Mouse (Mus musculus): ENCODE results near the gene Efcab6. TPM values are rescaled to one million over a fixed set of nuclear protein-coding genes. Genes with fewer than 3 reads are reported as not detected.

Gene Efcab6
- not detected in 2 replicates for polyA plus RNA-seq (2012; rRNA removed)
- not detected in 2 replicates for polyA plus RNA-seq (2014; fragmentation: Nextera tagmentation; extraction: Ambion mirVana)

DNA sequence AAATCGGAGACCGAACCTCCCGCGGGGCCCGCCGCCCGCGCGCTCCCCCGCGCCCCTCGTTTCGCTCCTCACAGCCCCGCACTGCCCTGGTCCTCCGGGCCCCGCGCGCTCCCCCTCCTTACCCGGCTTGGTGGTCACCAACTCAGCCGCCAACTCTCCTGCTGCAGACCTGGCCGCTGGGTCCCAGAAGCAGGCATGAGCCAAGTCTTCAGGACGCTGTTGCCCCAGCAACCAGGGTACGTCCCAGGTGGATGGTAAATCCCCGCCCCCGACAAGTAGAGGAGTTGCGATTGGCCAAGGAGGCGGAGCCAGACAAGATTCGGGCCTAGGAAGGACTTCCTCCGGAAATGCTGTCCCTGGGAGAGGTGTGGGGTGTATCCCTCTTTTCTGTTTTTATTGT lies at the start of gene Efcab6:
Gene Efcab6, minus strand, starts transcription at position 240 of the 400 bp plus-strand sequence.
- DNase-seq (ENCODE audit: low read depth in 3 of 3, low spot score in 3 of 3) (no peak), ATAC-seq (ENCODE audit: insufficient read depth) (no peak)
- no peak within 1 kb of the TSS for H3K9ac ChIP-seq (replicated peaks)
- no peak within 1 kb of the TSS for H3K27ac ChIP-seq
- H3K9me3 ChIP-seq (ENCODE audit: control insufficient read depth, low read length), result no peaks in the 10 kb centered on the region
- no peak within 1 kb of the TSS for H3K4me2 ChIP-seq (ENCODE audit: low read depth)
- TF ChIP-seq CTCF (IDR thresholded peaks at IDR 0.05; ENCODE audit: low read depth), result no peak
- no peak for TF ChIP-seq EP300 (IDR thresholded peaks at IDR 0.05; ENCODE audit: low read depth)
- no peak within 1 kb of the TSS for H3K4me3 ChIP-seq (ENCODE audit: insufficient read depth in 1 of 2, low read depth in 2 of 2, low read length in 2 of 2)
- WGBS (ENCODE audit: insufficient replicate concordance), result 5% methylated on average over 29 of the region's 29 CpGs
- H3K36me3 ChIP-seq (replicated peaks; ENCODE audit: control insufficient read depth, insufficient read depth, low read depth), result no peaks in the 10 kb centered on the region
- no peaks in the 10 kb centered on the region for H3K4me1 ChIP-seq (replicated peaks; ENCODE audit: control insufficient read depth in 2 of 2, insufficient read depth in 2 of 2, low read length in 1 of 2)
- peaks cover 10% of the 10 kb centered on the region for H3K27me3 ChIP-seq (ENCODE audit: control insufficient read depth, insufficient read depth, low read length)

GRCm38 (mm10) chr15:84113873-84114272 lies 48.7 kb upstream of the Efcab6 start:
- no peak for ATAC-seq (ENCODE audit: insufficient read depth)
- no peak for DNase-seq (ENCODE audit: low read depth in 3 of 3, low spot score in 3 of 3)
- Histone ChIP-seq H3K4me3 (ENCODE audit: insufficient read depth in 1 of 2, low read depth in 2 of 2, low read length in 2 of 2) (no peak overlapping the region), H3K4me1 (replicated peaks; ENCODE audit: control insufficient read depth in 2 of 2, insufficient read depth in 2 of 2, low read length in 1 of 2) (no peaks in the 10 kb centered on the region), H3K36me3 (replicated peaks; ENCODE audit: control insufficient read depth, insufficient read depth, low read depth) (no peaks in the 10 kb centered on the region), H3K9me3 (ENCODE audit: control insufficient read depth, low read length) (no peaks in the 10 kb centered on the region), H3K9ac (replicated peaks) (no peak overlapping the region), H3K4me2 (ENCODE audit: low read depth) (no peak overlapping the region), H3K27ac (no peak overlapping the region), H3K27me3 (ENCODE audit: control insufficient read depth, insufficient read depth, low read length) (no peaks in the 10 kb centered on the region)
- TF ChIP-seq EP300 (IDR thresholded peaks at IDR 0.05; ENCODE audit: low read depth), result no peak
- no peak for TF ChIP-seq CTCF (IDR thresholded peaks at IDR 0.05; ENCODE audit: low read depth)
- 40% methylated on average over 6 of the region's 6 CpGs for WGBS (ENCODE audit: insufficient replicate concordance)

DNA sequence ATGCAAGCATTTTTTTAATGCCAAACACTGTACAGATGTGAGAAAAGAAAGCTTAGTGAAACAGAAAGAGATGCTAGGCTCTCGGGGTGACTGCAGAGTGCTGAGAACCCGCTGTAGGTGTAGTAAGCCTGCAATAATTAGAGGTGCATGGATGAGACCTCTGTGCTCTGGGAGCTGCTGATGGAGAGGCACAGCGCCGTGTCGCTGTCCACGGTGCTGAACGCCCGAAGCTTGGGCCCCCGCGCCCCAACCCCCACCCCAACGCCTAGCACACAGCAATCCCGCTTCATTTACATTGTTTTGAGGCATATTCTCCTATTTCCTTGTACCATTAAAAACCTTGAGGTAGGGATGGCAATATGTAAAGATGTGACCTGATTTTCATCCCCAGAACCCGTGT lies 43.7 kb upstream of the Efcab6 start:
- Histone ChIP-seq H3K36me3 (replicated peaks; ENCODE audit: control insufficient read depth, insufficient read depth, low read depth) (no peaks in the 10 kb centered on the region), H3K27me3 (ENCODE audit: control insufficient read depth, insufficient read depth, low read length) (peaks cover 17% of the 10 kb centered on the region), H3K4me2 (ENCODE audit: low read depth) (no peak overlapping the region), H3K4me1 (replicated peaks; ENCODE audit: control insufficient read depth in 2 of 2, insufficient read depth in 2 of 2, low read length in 1 of 2) (no peaks in the 10 kb centered on the region), H3K9me3 (ENCODE audit: control insufficient read depth, low read length) (no peaks in the 10 kb centered on the region), H3K27ac (no peak overlapping the region), H3K9ac (replicated peaks) (no peak overlapping the region), H3K4me3 (ENCODE audit: insufficient read depth in 1 of 2, low read depth in 2 of 2, low read length in 2 of 2) (no peak overlapping the region)
- no peak for ATAC-seq (ENCODE audit: insufficient read depth)
- TF ChIP-seq CTCF (IDR thresholded peaks at IDR 0.05; ENCODE audit: low read depth) (no peak), EP300 (IDR thresholded peaks at IDR 0.05; ENCODE audit: low read depth) (no peak)
- WGBS (ENCODE audit: insufficient replicate concordance), result 5% methylated on average over 13 of the region's 13 CpGs
- no peak for DNase-seq (ENCODE audit: low read depth in 3 of 3, low spot score in 3 of 3)

- no peak for DNase-seq (ENCODE audit: low read depth in 3 of 3, low spot score in 3 of 3)
- H3K9ac ChIP-seq (replicated peaks), result no peak overlapping the region
- H3K4me3 ChIP-seq (ENCODE audit: insufficient read depth in 1 of 2, low read depth in 2 of 2, low read length in 2 of 2), result no peak overlapping the region
These were observed 40.8 kb upstream of the Efcab6 start for GRCm38 (mm10) chr15:84105924-84106500.

GRCm38 (mm10) chr15:84105105-84105923 lies 40.1 kb upstream of the Efcab6 start, which contains the start of gene Sult4a1:
Sult4a1 (minus strand) TSS chr15:84105754.
- no peak within 1 kb of the TSS for H3K27ac ChIP-seq
- H3K36me3 ChIP-seq (replicated peaks; ENCODE audit: control insufficient read depth, insufficient read depth, low read depth), result no peaks in the 10 kb centered on the region
- no peak within 1 kb of the TSS for H3K9ac ChIP-seq (replicated peaks)
- TF ChIP-seq EP300 (IDR thresholded peaks at IDR 0.05; ENCODE audit: low read depth) (no peak), CTCF (IDR thresholded peaks at IDR 0.05; ENCODE audit: low read depth) (no peak)
- no peaks in the 10 kb centered on the region for H3K9me3 ChIP-seq (ENCODE audit: control insufficient read depth, low read length)
- H3K4me2 ChIP-seq (ENCODE audit: low read depth), result peak within 1 kb of the TSS; percentile 56
- DNase-seq (ENCODE audit: low read depth in 3 of 3, low spot score in 3 of 3) (no peak), ATAC-seq (ENCODE audit: insufficient read depth) (no peak)
- WGBS (ENCODE audit: insufficient replicate concordance), result 3% methylated on average over 77 of the region's 77 CpGs
- H3K27me3 ChIP-seq (ENCODE audit: control insufficient read depth, insufficient read depth, low read length), result peaks cover 17% of the 10 kb centered on the region
- H3K4me3 ChIP-seq (ENCODE audit: insufficient read depth in 1 of 2, low read depth in 2 of 2, low read length in 2 of 2), result peak within 1 kb of the TSS in 1 of 2 experiments; percentile 37; a peak in 2 of 4 replicates
- no peaks in the 10 kb centered on the region for H3K4me1 ChIP-seq (replicated peaks; ENCODE audit: control insufficient read depth in 2 of 2, insufficient read depth in 2 of 2, low read length in 1 of 2)

More at GRCm38 (mm10) chr15:84105924-84106500, 40.8 kb upstream of the Efcab6 start:
- 11% methylated on average over 12 of the region's 12 CpGs for WGBS (ENCODE audit: insufficient replicate concordance)
- TF ChIP-seq CTCF (IDR thresholded peaks at IDR 0.05; ENCODE audit: low read depth) (no peak), EP300 (IDR thresholded peaks at IDR 0.05; ENCODE audit: low read depth) (no peak)
- Histone ChIP-seq H3K4me2 (ENCODE audit: low read depth) (peak overlapping the region; percentile 56), H3K27ac (no peak overlapping the region), H3K36me3 (replicated peaks; ENCODE audit: control insufficient read depth, insufficient read depth, low read depth) (no peaks in the 10 kb centered on the region), H3K9me3 (ENCODE audit: control insufficient read depth, low read length) (no peaks in the 10 kb centered on the region), H3K4me1 (replicated peaks; ENCODE audit: control insufficient read depth in 2 of 2, insufficient read depth in 2 of 2, low read length in 1 of 2) (no peaks in the 10 kb centered on the region), H3K27me3 (ENCODE audit: control insufficient read depth, insufficient read depth, low read length) (peaks cover 17% of the 10 kb centered on the region)
- no peak for ATAC-seq (ENCODE audit: insufficient read depth)
